Mouse (Mus musculus) embryonic facial prominence, embryonic 15.5 days (tissue): ENCODE measurements around the gene Dcaf15. TPM values are rescaled to one million over a fixed set of nuclear protein-coding genes. Genes with fewer than 3 reads are reported as not detected.

Experiments
- ATAC-seq: fragments of 200-750 bp; cut with Nextera tagmentation; 2 replicates; pipeline ENCODE4 v1.8.0; 2017; ENCODE audit warnings: low read depth, moderate TSS enrichment; ENCODE audit not compliant: insufficient number of reproducible peaks, low FRiP score, low TSS enrichment
- H3K27ac ChIP-seq: fragments of 300-500 bp; sonication (generic); replicated peaks from 2 replicates; pipeline ENCODE4 v1.5.1; 2015; ENCODE audit warnings: mild to moderate bottlenecking, inconsistent platforms
- H3K27me3 ChIP-seq: fragments of 300-500 bp; sonication (generic); 2 replicates; pipeline ENCODE4 v1.6.1; 2015; ENCODE audit warnings: inconsistent platforms
- H3K36me3 ChIP-seq: fragments of 300-500 bp; sonication (generic); 2 replicates; pipeline ENCODE4 v1.6.1; 2015; ENCODE audit warnings: mild to moderate bottlenecking, inconsistent platforms
- H3K4me1 ChIP-seq: fragments of 300-500 bp; sonication (generic); 2 replicates; pipeline ENCODE4 v1.6.1; 2015; ENCODE audit warnings: inconsistent platforms
- H3K4me2 ChIP-seq: fragments of 300-500 bp; sonication (generic); replicated peaks from 2 replicates; pipeline ENCODE4 v1.6.1; 2015; ENCODE audit warnings: mild to moderate bottlenecking, inconsistent platforms
- H3K4me3 ChIP-seq: fragments of 300-500 bp; sonication (generic); replicated peaks from 2 replicates; pipeline ENCODE4 v1.5.1; 2015; ENCODE audit warnings: mild to moderate bottlenecking, inconsistent platforms
- H3K9ac ChIP-seq: fragments of 300-500 bp; sonication (generic); 2 replicates; pipeline ENCODE4 v1.6.1; 2015; ENCODE audit warnings: inconsistent platforms
- H3K9me3 ChIP-seq: fragments of 300-500 bp; sonication (generic); replicated peaks from 2 replicates; pipeline ENCODE4 v1.6.1; 2016; ENCODE audit warnings: inconsistent platforms
- WGBS: fragments of 180-500 bp; shearing (Covaris S2); methylation state at CpG from one replicate; pipeline ENCODE4 v1.1.7; 2015; 5-methylcytosine and 5-hydroxymethylcytosine counted together
- polyA plus RNA-seq: library from polyadenylated mRNA; unstranded; fragments of >200 nt; fragmentation: Nextera tagmentation; extraction: Ambion mirVana; gene quantifications from 2 replicates; pipeline ENCODE4 v1.2.1, GENCODE M21; 2015

The Dcaf15 gene
- polyA plus RNA-seq, 1 experiment from 2014 or later: 8.0 TPM

DNA sequence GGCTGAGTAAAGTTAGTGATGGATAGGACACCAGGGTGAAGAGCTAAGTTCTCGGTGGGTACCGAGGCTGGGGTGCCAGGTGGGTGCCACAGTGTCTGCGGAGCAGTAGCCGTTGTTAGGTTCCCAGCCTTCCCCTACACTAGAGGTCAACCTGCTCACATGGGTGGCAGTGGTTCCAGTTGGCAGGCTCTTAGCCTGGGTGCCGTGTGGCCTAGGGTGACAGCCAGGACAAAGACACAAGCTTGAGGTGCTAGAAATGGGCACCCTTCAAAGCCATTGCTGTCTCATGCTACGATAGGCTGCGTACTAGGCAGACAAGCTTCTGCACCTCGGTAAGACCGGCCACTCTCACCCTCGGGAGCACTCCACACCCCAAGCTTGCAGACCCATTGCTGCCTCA lies 32.2 kb downstream of the Dcaf15 start:
- Histone ChIP-seq H3K4me1 (peaks cover 51% of the 10 kb centered on the region), H3K36me3 (peaks cover 13% of the 10 kb centered on the region; the same call in 1 of the 2 replicates), H3K4me2 (no peak overlapping the region), H3K9me3 (no peaks in the 10 kb centered on the region), H3K9ac (no peak overlapping the region), H3K27ac (no peak overlapping the region), H3K27me3 (no peaks in the 10 kb centered on the region), H3K4me3 (no peak overlapping the region)
- no peak for ATAC-seq
- 85% methylated on average over 10 of the region's 10 CpGs for WGBS

DNA sequence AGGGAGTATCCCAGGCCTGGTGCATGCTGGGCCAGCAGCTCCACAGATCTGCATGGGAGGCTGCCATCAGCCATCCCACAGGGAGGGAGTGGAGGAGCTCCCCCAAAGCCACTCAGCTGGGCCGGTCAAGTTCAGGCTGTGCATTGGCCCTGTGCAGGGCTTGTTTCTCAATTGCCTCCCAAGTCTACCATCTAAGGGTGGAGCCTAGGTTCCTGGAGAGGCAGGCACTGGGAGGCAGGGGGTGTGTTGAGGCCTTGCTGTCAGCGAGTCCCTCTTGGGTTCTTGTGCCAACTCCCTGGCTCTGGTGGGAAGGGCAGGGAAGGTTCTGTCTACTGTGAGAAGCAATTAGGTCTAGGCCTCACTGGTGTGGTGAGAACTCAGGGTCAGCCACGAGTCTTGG lies 32.6 kb downstream of the Dcaf15 start:
- peaks cover 13% of the 10 kb centered on the region; the same call in 1 of the 2 replicates for H3K36me3 ChIP-seq
- WGBS: 71% methylated on average over 3 of the region's 3 CpGs
- H3K4me2 ChIP-seq: no peak overlapping the region
- ATAC-seq: no peak
- H3K27ac ChIP-seq: no peak overlapping the region
- no peak overlapping the region for H3K9ac ChIP-seq
- no peaks in the 10 kb centered on the region for H3K9me3 ChIP-seq
- no peaks in the 10 kb centered on the region for H3K27me3 ChIP-seq
- H3K4me3 ChIP-seq: no peak overlapping the region
- peaks cover 52% of the 10 kb centered on the region for H3K4me1 ChIP-seq

DNA sequence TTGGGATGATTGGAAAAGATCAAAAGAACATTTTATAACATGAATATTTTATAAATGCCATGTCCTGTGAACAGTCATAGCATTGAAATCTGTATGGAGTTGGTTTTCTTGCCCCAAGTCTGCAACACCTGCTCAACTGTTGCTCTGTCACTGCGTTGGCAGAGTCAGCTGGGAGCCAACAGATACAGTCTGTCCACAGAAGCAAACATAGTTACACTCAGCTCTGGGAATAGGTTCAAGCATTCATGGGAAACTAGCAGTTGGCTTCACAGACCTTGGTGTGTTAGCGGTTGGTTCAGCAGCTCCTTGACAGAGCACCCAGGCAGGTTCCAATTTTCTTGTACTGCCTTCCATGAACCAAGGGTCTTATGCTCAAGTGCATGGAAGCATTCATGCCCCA lies 33.9 kb downstream of the Dcaf15 start:
- no peak overlapping the region for H3K27ac ChIP-seq
- no peak overlapping the region for H3K4me2 ChIP-seq
- H3K27me3 ChIP-seq: no peaks in the 10 kb centered on the region
- no peak overlapping the region for H3K9ac ChIP-seq
- ATAC-seq: no peak
- H3K4me3 ChIP-seq: no peak overlapping the region
- no peaks in the 10 kb centered on the region for H3K9me3 ChIP-seq
- 82% methylated on average over 2 of the region's 2 CpGs for WGBS
- H3K4me1 ChIP-seq: peaks cover 52% of the 10 kb centered on the region
- H3K36me3 ChIP-seq: peaks cover 9% of the 10 kb centered on the region; the same call in 1 of the 2 replicates

DNA sequence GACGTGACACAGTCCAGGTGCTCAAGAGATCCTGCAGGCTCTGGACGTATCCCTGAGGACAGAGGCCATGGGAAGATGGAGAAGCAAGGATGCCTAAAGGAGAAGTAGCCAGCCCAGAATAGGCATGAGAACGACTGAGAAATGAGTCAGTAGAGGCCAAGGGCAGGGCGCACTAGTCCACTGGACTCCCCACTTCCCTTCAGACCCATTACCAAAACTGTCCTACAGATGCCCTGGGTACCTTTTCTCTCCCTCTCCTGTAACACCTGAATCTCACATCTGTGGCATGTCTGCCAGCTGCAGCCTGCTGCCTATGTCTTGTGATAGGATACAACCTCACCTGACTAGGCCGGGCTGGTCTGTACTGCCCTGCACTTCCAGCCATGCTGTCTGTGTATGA lies 34.3 kb downstream of the Dcaf15 start:
- peaks cover 5% of the 10 kb centered on the region; the same call in 1 of the 2 replicates for H3K36me3 ChIP-seq
- H3K9me3 ChIP-seq: no peaks in the 10 kb centered on the region
- H3K4me1 ChIP-seq: peaks cover 52% of the 10 kb centered on the region
- no peak overlapping the region for H3K4me3 ChIP-seq
- H3K9ac ChIP-seq: no peak overlapping the region
- ATAC-seq: no peak
- WGBS: 90% methylated on average over 5 of the region's 5 CpGs
- H3K4me2 ChIP-seq: no peak overlapping the region
- no peaks in the 10 kb centered on the region for H3K27me3 ChIP-seq
- H3K27ac ChIP-seq: no peak overlapping the region

DNA sequence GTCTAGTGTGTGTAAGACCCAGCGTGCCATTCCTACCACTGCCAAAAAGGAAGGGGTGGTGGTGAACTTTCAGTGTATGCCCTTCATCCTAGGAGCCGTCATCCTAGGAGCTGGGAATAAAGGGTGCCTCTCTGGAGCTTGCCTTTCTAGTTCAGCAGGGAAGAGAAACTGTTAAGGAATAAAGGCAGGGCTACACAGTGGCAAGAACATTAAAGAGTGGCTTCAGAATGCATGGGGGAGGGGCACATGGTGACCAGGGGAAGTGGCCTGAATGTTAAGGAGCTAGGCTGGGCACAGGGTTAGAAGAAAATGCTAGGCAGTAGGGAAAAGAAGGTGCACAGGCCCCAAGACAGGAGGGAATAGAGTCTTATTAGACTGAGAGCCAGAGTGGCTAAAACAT lies 34.8 kb downstream of the Dcaf15 start:
- H3K9me3 ChIP-seq: no peaks in the 10 kb centered on the region
- H3K36me3 ChIP-seq: peaks cover under 1% of the 10 kb centered on the region; the same call in 1 of the 2 replicates
- no peak overlapping the region for H3K4me3 ChIP-seq
- no peak overlapping the region for H3K9ac ChIP-seq
- 56% methylated on average over 2 of the region's 2 CpGs for WGBS
- ATAC-seq: no peak
- peaks cover 52% of the 10 kb centered on the region for H3K4me1 ChIP-seq
- no peak overlapping the region for H3K4me2 ChIP-seq
- no peak overlapping the region for H3K27ac ChIP-seq
- no peaks in the 10 kb centered on the region for H3K27me3 ChIP-seq

DNA sequence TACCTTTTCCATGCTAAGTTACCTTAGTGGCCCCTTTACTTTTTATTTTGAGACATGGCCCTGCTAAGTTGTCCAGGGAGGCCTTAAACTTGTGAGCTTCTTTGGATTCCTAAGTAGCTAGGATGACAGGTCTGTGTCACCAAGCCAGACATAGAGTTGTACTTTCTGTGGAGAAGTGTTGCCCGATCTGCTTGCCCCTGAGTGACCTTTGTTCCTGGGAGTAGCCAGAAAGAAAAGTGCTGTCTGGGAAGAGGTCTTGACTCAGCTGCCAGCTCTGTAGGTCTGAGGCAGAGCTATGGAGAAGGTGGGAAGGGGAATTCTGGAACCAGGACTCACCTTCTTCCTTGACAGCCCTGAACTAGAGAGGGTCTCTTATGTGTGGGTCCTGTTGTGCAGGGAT lies 35.4 kb downstream of the Dcaf15 start:
- Histone ChIP-seq H3K9ac (no peak overlapping the region), H3K27ac (no peak overlapping the region), H3K4me2 (no peak overlapping the region), H3K9me3 (no peaks in the 10 kb centered on the region), H3K36me3 (no peaks in the 10 kb centered on the region), H3K4me3 (no peak overlapping the region), H3K4me1 (peaks cover 52% of the 10 kb centered on the region), H3K27me3 (no peaks in the 10 kb centered on the region)
- ATAC-seq: no peak
- 19% methylated on average over 1 of the region's 1 CpGs for WGBS

DNA sequence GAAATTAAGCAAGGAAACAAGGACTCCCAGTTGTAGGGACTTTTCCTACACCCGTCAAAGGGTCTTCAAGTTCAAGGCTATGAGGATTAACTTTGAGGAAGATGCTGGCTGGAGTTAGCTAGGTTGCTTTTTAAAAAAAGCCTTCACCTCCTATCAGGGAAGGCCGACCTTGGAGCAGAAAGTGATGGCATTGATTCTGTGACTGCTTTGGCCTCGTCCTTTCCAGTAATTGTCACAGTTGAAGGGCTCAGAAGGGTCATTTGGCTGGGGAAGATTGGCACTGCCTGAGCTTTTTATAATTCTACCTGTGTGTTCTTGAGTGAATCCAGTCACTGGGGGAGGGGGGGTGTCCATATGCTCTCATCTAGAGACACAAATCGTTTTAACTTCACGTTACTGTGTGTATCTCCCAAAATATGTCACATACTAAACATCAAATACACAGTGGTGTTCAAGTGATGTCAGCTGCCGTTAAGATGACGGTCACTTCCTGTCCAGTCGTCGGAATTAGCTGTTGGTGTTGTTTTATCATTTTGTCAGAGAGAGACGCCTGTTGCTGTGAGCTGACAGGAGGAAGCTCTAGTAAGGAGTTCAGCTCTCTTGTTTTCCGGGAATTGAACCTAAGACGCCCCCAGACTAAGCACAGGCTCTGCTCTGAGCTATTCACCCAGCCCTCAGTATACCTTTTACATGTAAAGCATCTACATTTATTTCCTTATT lies 36.1 kb downstream of the Dcaf15 start:
- H3K4me3 ChIP-seq: no peak overlapping the region
- WGBS: 65% methylated on average over 12 of the region's 12 CpGs
- ATAC-seq: no peak
- no peak overlapping the region for H3K27ac ChIP-seq
- H3K36me3 ChIP-seq: no peaks in the 10 kb centered on the region
- no peaks in the 10 kb centered on the region for H3K27me3 ChIP-seq
- H3K9me3 ChIP-seq: no peaks in the 10 kb centered on the region
- no peak overlapping the region for H3K9ac ChIP-seq
- 0 out of 2 replicates have a peak overlapping the region, but pooled peaks have one; percentile 47 for H3K4me2 ChIP-seq
- H3K4me1 ChIP-seq: peaks cover 52% of the 10 kb centered on the region

DNA sequence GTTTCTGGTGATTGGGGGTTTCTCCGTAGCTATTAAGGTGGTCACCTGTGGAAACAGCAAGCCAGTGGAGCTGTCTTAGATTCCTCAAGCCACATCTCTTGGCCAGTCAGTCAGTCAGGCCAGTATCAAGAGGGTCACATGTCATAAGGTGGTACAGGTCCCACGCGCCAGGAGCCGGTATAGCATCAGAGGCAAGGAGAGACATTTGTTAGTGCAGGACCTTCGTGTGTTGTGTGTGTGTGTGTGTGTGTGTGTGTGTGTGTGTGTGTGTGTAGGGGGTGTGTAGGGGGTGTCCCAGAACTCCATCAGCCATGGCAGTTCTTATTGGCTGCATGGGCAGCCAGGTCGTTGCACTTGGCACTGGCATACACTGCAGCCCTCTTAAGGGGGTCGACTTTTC lies 36.7 kb downstream of the Dcaf15 start:
- H3K27ac ChIP-seq: no peak overlapping the region
- H3K27me3 ChIP-seq: no peaks in the 10 kb centered on the region
- peaks cover 46% of the 10 kb centered on the region for H3K4me1 ChIP-seq
- 85% methylated on average over 7 of the region's 7 CpGs for WGBS
- H3K4me2 ChIP-seq: peak overlapping the region; percentile 47
- no peak for ATAC-seq
- H3K36me3 ChIP-seq: no peaks in the 10 kb centered on the region
- H3K4me3 ChIP-seq: peak overlapping the region; percentile 94
- H3K9me3 ChIP-seq: no peaks in the 10 kb centered on the region
- H3K9ac ChIP-seq: no peak overlapping the region

DNA sequence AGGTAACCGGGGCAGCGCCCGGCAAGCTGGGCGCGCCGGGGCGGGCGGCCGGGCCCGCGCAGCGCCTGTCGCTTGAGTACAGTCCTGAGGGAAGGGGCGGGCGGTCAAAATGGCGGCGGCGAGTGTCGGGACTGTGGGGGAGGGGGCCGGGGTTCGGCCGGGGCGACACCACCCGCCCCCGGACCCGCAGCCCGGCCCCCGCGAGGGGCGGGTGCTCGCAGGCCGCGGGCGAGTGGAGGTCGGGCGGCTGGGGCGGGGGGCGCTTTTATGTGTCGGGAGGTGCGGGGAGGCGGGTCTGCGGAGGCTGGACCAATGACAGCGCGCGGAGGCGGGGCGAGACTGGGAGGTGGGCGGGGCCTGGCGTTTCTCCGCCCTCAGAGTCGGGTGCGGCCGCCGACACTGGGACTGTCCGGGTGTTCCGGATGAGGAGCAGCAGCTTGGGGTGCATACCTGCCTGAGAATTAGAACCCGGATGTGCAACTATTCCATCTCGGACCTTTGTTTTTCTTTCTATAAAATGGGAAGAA lies 37.5 kb downstream of the Dcaf15 start:
- peaks cover 40% of the 10 kb centered on the region for H3K4me1 ChIP-seq
- no peaks in the 10 kb centered on the region for H3K36me3 ChIP-seq
- WGBS: under 1% methylated on average over 56 of the region's 58 CpGs
- H3K4me2 ChIP-seq: peak overlapping the region; percentile 47
- no peaks in the 10 kb centered on the region for H3K9me3 ChIP-seq
- peak overlapping the region; percentile 78 for H3K9ac ChIP-seq
- H3K27me3 ChIP-seq: no peaks in the 10 kb centered on the region
- ATAC-seq: peak; percentile 76
- peak overlapping the region; percentile 97 for H3K27ac ChIP-seq
- peak overlapping the region; percentile 94 for H3K4me3 ChIP-seq

DNA sequence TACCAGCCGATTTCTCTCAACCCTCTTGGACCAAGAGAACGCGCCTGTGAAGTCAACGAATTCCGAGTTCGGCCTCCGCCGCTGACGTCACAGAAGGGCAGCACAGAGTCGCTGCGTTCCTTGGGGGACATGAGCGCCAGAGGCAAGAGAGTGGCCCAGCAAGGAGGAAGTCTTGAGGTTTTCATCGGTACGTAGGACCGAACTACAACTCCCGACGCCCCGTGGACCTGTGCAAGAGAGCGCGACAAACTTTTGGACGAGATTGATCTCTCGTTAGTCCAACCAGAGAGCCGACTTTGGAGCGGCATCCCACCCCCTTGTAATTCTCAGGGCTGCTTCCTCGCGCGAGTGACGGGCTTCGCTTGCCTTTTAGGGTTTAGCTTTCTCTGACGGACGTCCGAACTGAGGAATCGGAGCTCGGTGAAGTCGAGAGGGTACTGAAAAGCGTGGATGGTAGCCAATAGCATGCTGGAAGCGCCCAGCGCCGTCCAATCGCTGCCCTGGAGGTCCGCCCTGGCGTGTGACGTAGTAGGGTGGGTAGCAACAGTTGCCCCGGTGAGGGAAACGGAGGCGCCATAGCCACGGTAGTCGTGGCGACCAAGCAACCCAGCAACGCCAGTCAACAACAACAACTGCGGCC lies 38.2 kb downstream of the Dcaf15 start, which contains the start of gene Rfx1:
TSS of gene Rfx1 (plus strand) at position 544 of the 640 bp plus-strand sequence.
- Histone ChIP-seq H3K4me3 (peak within 1 kb of the TSS; percentile 94), H3K36me3 (no peaks in the 10 kb centered on the region), H3K4me2 (peak within 1 kb of the TSS; percentile 81), H3K27me3 (no peaks in the 10 kb centered on the region), H3K4me1 (peaks cover 35% of the 10 kb centered on the region), H3K9ac (peak within 1 kb of the TSS; percentile 84), H3K27ac (peak within 1 kb of the TSS; percentile 97), H3K9me3 (no peaks in the 10 kb centered on the region)
- ATAC-seq: peak; percentile 98
- WGBS: under 1% methylated on average over 51 of the region's 51 CpGs

DNA sequence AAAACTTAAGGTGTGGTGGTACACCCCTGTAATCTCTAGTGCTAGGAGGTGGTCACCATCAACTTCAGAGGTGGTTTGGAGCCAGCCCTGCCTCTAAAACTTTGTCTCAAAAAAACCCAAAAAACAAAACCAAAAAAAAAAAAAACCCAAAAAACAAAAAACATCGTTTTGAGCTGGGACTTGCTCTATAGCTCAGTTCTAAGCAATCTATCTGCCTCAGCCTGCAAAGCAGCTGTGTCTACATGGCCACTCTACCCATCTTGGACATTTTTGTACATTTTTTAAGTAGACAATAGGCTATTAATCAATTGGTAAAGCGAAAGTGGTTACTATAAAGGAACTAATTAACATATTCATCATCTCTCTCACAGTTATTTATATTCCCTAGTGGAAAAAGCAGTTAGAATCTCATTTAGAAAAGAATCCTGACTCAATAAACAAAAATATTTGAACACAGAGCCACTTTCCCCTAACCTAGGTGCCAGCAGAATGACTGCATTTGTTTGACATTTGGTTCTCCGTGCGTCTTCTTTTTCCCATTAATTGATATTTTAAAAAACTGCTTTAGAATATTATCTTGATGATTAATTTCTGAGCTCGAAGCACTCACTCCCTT lies 39.0 kb downstream of the Dcaf15 start:
- 22% methylated on average over 5 of the region's 5 CpGs for WGBS
- H3K4me1 ChIP-seq: peaks cover 30% of the 10 kb centered on the region
- peak overlapping the region; percentile 85; the same call in 1 of the 2 replicates for H3K27ac ChIP-seq
- peak overlapping the region; percentile 94 for H3K4me3 ChIP-seq
- peak overlapping the region; percentile 81 for H3K4me2 ChIP-seq
- H3K27me3 ChIP-seq: no peaks in the 10 kb centered on the region
- no peaks in the 10 kb centered on the region for H3K36me3 ChIP-seq
- H3K9ac ChIP-seq: peak overlapping the region; percentile 84
- no peak for ATAC-seq
- no peaks in the 10 kb centered on the region for H3K9me3 ChIP-seq
